Mouse (Mus musculus) right cerebral cortex, postnatal 36 days (tissue): ENCODE data around the gene Myo5a.
A peak's percentile ranks its signal among the peaks of the same experiment; 100 is the strongest.

ENCODE experiments used
- DNase-seq, 2 experiments: peaks; one replicate each; pipeline ENCODE4 v3.0.0; 2022; ENCODE audit warnings: low spot score in 2 of 2, mixed read lengths in 1 of 2

Gene Myo5a

GRCm38 (mm10) chr9:75071706-75072192 is 934 bp downstream of the Myo5a start:
- DNase-seq = no peak

GRCm38 (mm10) chr9:75072361-75072760 is 1.5 kb downstream of the Myo5a start:
- DNase-seq = no peak

- no peak for DNase-seq
These were observed 6.4 kb downstream of the Myo5a start for GRCm38 (mm10) chr9:75077191-75077590.

- DNase-seq = no peak
These were observed 14.5 kb downstream of the Myo5a start for GRCm38 (mm10) chr9:75085242-75085824.

GRCm38 (mm10) chr9:75087823-75088222 is 17.0 kb downstream of the Myo5a start:
- no peak for DNase-seq

GRCm38 (mm10) chr9:75089285-75089684 is 18.5 kb downstream of the Myo5a start:
- no peak for DNase-seq

- no peak for DNase-seq
These were observed 21.3 kb downstream of the Myo5a start for GRCm38 (mm10) chr9:75092134-75092533.

- DNase-seq = no peak
These were observed 23.9 kb downstream of the Myo5a start for GRCm38 (mm10) chr9:75094762-75095161.

GRCm38 (mm10) chr9:75098937-75099336 is 28.1 kb downstream of the Myo5a start:
- DNase-seq = no peak

GRCm38 (mm10) chr9:75100157-75100781 is 29.5 kb downstream of the Myo5a start:
- no peak for DNase-seq

GRCm38 (mm10) chr9:75102131-75102530 is 31.3 kb downstream of the Myo5a start:
- DNase-seq = no peak

GRCm38 (mm10) chr9:75116571-75117177 is 45.9 kb downstream of the Myo5a start:
- no peak for DNase-seq

- peak in 1 of 2 experiments; percentile 23 for DNase-seq
These were observed 50.3 kb downstream of the Myo5a start for GRCm38 (mm10) chr9:75121126-75121525.

GRCm38 (mm10) chr9:75124201-75124721 is 53.4 kb downstream of the Myo5a start:
- DNase-seq = no peak

- no peak for DNase-seq
These were observed 59.7 kb downstream of the Myo5a start for GRCm38 (mm10) chr9:75130553-75130952.

- no peak for DNase-seq
These were observed 76.1 kb downstream of the Myo5a start for GRCm38 (mm10) chr9:75146911-75147310.

GRCm38 (mm10) chr9:75160525-75160924 is 89.7 kb downstream of the Myo5a start:
- DNase-seq = peak in 1 of 2 experiments; percentile 18

- DNase-seq = no peak
These were observed 92.8 kb downstream of the Myo5a start for GRCm38 (mm10) chr9:75163650-75164049.

GRCm38 (mm10) chr9:75171721-75172120 is 100.9 kb downstream of the Myo5a start:
- DNase-seq = peak in 1 of 2 experiments; percentile 12

GRCm38 (mm10) chr9:75187646-75188260 is 116.9 kb downstream of the Myo5a start:
- no peak for DNase-seq

- DNase-seq = no peak
These were observed 123.0 kb downstream of the Myo5a start for GRCm38 (mm10) chr9:75193858-75194257.

- peak; percentile 43 for DNase-seq
These were observed 125.5 kb downstream of the Myo5a start for GRCm38 (mm10) chr9:75196335-75196734.
